Mouse (Mus musculus) mouse embryonic stem cell (cell line): ENCODE results near the gene Cfl1.

Source experiments
- in situ Hi-C, 2 experiments: fragments of 300-500 bp; cut with MboI; formaldehyde crosslinking; loops; 1 replicate in 1 of 2; 3 replicates in 1 of 2; pipeline ENCODE4 v1.14.3; 2019 to 2020; ENCODE audit warnings: low sequenced_read_pairs in 2 of 2, low pct_unique_long_range_greater_than_20kb in 1 of 2, mixed read lengths in 1 of 2; ENCODE audit not compliant: unreplicated experiment in 1 of 2

The Cfl1 gene

GRCm38 (mm10) chr19:5512091-5513004 lies 22.1 kb downstream of the Cfl1 start:
- in situ Hi-C loops = no loop called here

- in situ Hi-C loops = no loop called here
These were observed 22.7 kb downstream of the Cfl1 start for GRCm38 (mm10) chr19:5513005-5513349.

- in situ Hi-C loops = no loop called here
These were observed 25.9 kb downstream of the Cfl1 start for GRCm38 (mm10) chr19:5515840-5516777.

GRCm38 (mm10) chr19:5516906-5517505 lies 26.8 kb downstream of the Cfl1 start:
- in situ Hi-C loops = no loop called here

- in situ Hi-C loops = no loop called here
These were observed 28.5 kb downstream of the Cfl1 start for GRCm38 (mm10) chr19:5518721-5519120.

GRCm38 (mm10) chr19:5525204-5525603 lies 34.9 kb downstream of the Cfl1 start:
- in situ Hi-C loops = loop anchor here (10.0 to 25.0 kb wide), 2 partner anchors 260 to 362 kb away; partner anchors contain the start of genes Frmd8 (in 1 of the 2), Slc25a45 (in 1 of the 2) and Tigd3 (in 1 of the 2)

- in situ Hi-C loops = loop anchor here (10.0 to 25.0 kb wide), 2 partner anchors 255 to 358 kb away; partner anchors contain the start of genes Frmd8 (in 1 of the 2), Slc25a45 (in 1 of the 2) and Tigd3 (in 1 of the 2)
These were observed 39.3 kb downstream of the Cfl1 start for GRCm38 (mm10) chr19:5529325-5530137.

- in situ Hi-C loops = loop anchor here in 1 of 2 experiments (25.0 kb wide), 1 partner anchor 357 kb away; the partner anchor contains the start of genes Frmd8, Slc25a45 and Tigd3
These were observed 39.9 kb downstream of the Cfl1 start for GRCm38 (mm10) chr19:5530138-5530524.

GRCm38 (mm10) chr19:5532520-5532919 lies 42.3 kb downstream of the Cfl1 start:
- in situ Hi-C loops = loop anchor here in 1 of 2 experiments (25.0 kb wide), 1 partner anchor 355 kb away; the partner anchor contains the start of genes Frmd8, Slc25a45 and Tigd3

GRCm38 (mm10) chr19:5538786-5539185 lies 48.5 kb downstream of the Cfl1 start:
- in situ Hi-C loops = loop anchor here in 1 of 2 experiments (25.0 kb wide), 1 partner anchor 349 kb away; the partner anchor contains the start of genes Frmd8, Slc25a45 and Tigd3

GRCm38 (mm10) chr19:5543362-5543761 lies 53.1 kb downstream of the Cfl1 start:
- in situ Hi-C loops = loop anchor here in 1 of 2 experiments (25.0 kb wide), 1 partner anchor 344 kb away; the partner anchor contains the start of genes Frmd8, Slc25a45 and Tigd3

- in situ Hi-C loops = loop anchor here in 1 of 2 experiments (25.0 kb wide), 1 partner anchor 343 kb away; the partner anchor contains the start of genes Frmd8, Slc25a45 and Tigd3
These were observed 53.8 kb downstream of the Cfl1 start for GRCm38 (mm10) chr19:5544031-5544430.
